Mouse (Mus musculus) mouse embryonic stem cell (cell line): Measurements from ENCODE around the gene Hsf2bp.

Experiments
- in situ Hi-C, 2 experiments: fragments of 300-500 bp; cut with MboI; formaldehyde crosslinking; loops; 1 replicate in 1 of 2; 3 replicates in 1 of 2; pipeline ENCODE4 v1.14.3; 2019 to 2020; ENCODE audit warnings: low sequenced_read_pairs in 2 of 2, low pct_unique_long_range_greater_than_20kb in 1 of 2, mixed read lengths in 1 of 2; ENCODE audit not compliant: unreplicated experiment in 1 of 2

The Hsf2bp gene

GRCm38 (mm10) chr17:31954551-31955140 lies 81.5 kb downstream of the Hsf2bp start:
- in situ Hi-C loops = no loop called here

GRCm38 (mm10) chr17:31949076-31949475 lies 87.1 kb downstream of the Hsf2bp start:
- in situ Hi-C loops = no loop called here

- in situ Hi-C loops = no loop called here
Observed at GRCm38 (mm10) chr17:31946436-31946835, 89.7 kb downstream of the Hsf2bp start.

GRCm38 (mm10) chr17:31943881-31944539 lies 92.1 kb downstream of the Hsf2bp start:
- in situ Hi-C loops = no loop called here

GRCm38 (mm10) chr17:31941616-31942015 lies 94.5 kb downstream of the Hsf2bp start:
- in situ Hi-C loops = no loop called here

- in situ Hi-C loops = no loop called here
Observed at GRCm38 (mm10) chr17:31940607-31941006, 95.5 kb downstream of the Hsf2bp start.

GRCm38 (mm10) chr17:31939292-31940060 lies 96.7 kb downstream of the Hsf2bp start:
- in situ Hi-C loops = no loop called here

GRCm38 (mm10) chr17:31938539-31939260 lies 97.4 kb downstream of the Hsf2bp start:
- in situ Hi-C loops = no loop called here

GRCm38 (mm10) chr17:31937141-31937554 lies 99.0 kb downstream of the Hsf2bp start:
- in situ Hi-C loops = no loop called here

GRCm38 (mm10) chr17:31935841-31936240 lies 100.3 kb downstream of the Hsf2bp start:
- in situ Hi-C loops = no loop called here

GRCm38 (mm10) chr17:31935091-31935830 lies 100.9 kb downstream of the Hsf2bp start:
- in situ Hi-C loops = no loop called here

- in situ Hi-C loops = no loop called here
Observed at GRCm38 (mm10) chr17:31933956-31934355, 102.2 kb downstream of the Hsf2bp start.

GRCm38 (mm10) chr17:31931499-31931898 lies 104.7 kb downstream of the Hsf2bp start:
- in situ Hi-C loops = no loop called here

GRCm38 (mm10) chr17:31929844-31930715 lies 106.1 kb downstream of the Hsf2bp start:
- in situ Hi-C loops = no loop called here

GRCm38 (mm10) chr17:31929032-31929431 lies 107.1 kb downstream of the Hsf2bp start:
- in situ Hi-C loops = no loop called here

- in situ Hi-C loops = no loop called here
Observed at GRCm38 (mm10) chr17:31927895-31928626, 108.1 kb downstream of the Hsf2bp start.

- in situ Hi-C loops = no loop called here
Observed at GRCm38 (mm10) chr17:31924229-31924628, 111.9 kb downstream of the Hsf2bp start.
